Mouse (Mus musculus): Measurements from ENCODE around the gene Atp5d. TPM values are rescaled to one million over a fixed set of nuclear protein-coding genes. Genes with fewer than 3 reads are reported as not detected.
"Not testable (repeated sequence)": the region's sequence is repeated elsewhere in the genome, so short reads cannot be mapped to it uniquely, and the experiment has no call there.

Atp5d gene
- polyA plus RNA-seq, 1 experiment: 709 TPM

DNA sequence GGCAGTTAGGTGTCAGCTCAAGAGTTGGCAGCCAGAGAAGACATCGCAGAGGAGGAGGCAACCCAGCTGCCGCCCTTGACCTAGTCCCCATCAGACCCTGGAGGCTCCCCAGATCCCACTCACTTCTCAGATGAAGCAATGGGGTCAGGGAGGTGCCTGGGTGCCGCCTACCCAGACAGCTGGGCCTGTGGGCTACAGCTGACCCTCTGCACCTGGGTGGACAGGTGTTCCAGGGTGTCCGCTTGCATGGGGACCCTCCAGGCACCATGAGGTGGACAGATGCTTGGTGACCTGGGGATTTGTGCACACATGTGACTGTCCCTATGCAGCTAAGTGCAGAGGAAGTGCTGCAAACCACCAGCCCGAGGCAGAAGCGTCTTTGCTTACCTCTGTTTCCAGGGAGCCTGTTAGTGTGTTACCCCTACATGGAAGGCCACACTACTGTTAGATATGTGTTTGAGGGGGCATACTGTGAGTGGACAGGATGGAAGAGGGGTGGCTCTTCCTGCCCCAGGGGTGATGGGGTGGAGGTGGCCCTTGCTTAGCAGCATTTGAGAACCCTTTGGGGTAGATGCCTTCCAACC, 24.4 kb downstream of the Atp5d start:
- WGBS: 72% methylated on average over 6 of the region's 6 CpGs
- no peak overlapping the region for H3K4me3 ChIP-seq (replicated peaks; ENCODE audit: extremely low read depth, low read depth, low read length)
- no peak for DNase-seq
- no peak for TF ChIP-seq CTCF (IDR thresholded peaks at IDR 0.05; ENCODE audit: insufficient read depth, low read length)
- TF ChIP-seq POLR2A (IDR thresholded peaks at IDR 0.05; ENCODE audit: borderline replicate concordance, extremely low read depth, low read depth, low read length): no peak
- H3K4me1 ChIP-seq (ENCODE audit: control insufficient read depth, insufficient read depth, low read length): peaks cover 34% of the 10 kb centered on the region

DNA sequence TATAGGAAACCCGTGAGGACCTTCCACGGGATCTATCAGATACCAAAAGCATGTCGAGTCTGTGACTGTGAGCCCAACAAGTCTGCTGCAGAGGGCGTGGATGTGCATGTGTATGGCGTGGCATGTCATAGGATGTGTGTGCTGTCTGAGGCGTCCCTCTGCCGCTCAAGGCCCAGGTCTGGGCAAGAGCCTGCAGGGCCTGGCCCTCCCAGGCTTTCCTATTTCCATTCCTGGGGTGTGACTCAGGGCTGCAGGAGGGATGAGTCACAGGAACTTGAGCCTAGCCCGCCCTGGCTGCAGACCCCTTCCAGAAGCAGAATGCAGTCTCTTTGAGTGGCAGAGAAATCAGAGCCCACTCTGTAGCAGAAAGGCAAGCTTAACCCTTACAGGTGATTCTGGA, 25.3 kb downstream of the Atp5d start:
- Histone ChIP-seq H3K4me1 (ENCODE audit: control insufficient read depth, insufficient read depth, low read length) (peaks cover 36% of the 10 kb centered on the region), H3K4me3 (replicated peaks; ENCODE audit: extremely low read depth, low read depth, low read length) (no peak overlapping the region)
- 42% methylated on average over 8 of the region's 8 CpGs for WGBS
- TF ChIP-seq CTCF (IDR thresholded peaks at IDR 0.05; ENCODE audit: insufficient read depth, low read length) (no peak), POLR2A (IDR thresholded peaks at IDR 0.05; ENCODE audit: borderline replicate concordance, extremely low read depth, low read depth, low read length) (no peak)
- no peak for DNase-seq

DNA sequence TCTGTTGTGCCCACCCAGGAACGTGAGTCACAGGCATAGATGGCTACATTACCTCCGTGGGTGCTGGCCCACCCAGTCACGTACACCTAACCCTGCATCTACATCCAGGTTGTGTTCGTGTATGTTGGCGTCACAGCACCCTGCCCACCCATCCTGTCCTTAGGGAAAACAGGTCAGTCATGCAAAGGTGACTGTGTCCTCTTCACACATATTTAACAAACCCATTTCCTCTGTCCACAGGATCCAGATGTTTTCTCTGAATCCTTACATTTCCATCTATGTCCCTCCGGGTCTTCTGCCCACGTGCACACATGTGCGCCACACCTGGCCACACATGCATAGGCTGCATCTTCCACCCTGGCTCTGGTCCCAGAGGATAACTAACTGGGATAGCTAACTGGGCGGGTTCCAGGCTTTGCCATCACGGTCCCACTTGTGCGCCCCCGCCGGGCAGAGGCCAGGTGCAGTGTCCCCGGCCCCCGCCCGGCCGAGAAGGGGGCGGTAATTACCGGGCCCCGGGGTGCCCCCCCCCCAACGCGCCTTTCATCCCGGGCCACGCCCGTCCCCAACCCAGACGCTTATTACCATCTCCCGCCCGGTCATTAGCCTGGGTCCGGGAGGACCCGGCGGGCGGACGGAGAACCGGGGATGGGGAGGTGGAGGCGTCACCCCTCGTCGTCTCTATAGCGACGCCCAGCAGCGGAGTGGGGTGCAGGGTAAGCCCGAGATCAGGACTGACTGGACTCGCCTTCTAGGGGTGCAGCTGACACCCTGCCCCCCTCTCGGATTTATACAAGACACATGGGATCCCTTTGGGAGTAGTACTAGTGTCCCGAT, 25.9 kb downstream of the Atp5d start:
- WGBS: 9% methylated on average over 44 of the region's 44 CpGs
- Histone ChIP-seq H3K4me1 (ENCODE audit: control insufficient read depth, insufficient read depth, low read length) (peaks cover 29% of the 10 kb centered on the region), H3K4me3 (replicated peaks; ENCODE audit: extremely low read depth, low read depth, low read length) (peak overlapping the region; percentile 48)
- peak; percentile 33 for DNase-seq
- TF ChIP-seq CTCF (IDR thresholded peaks at IDR 0.05; ENCODE audit: insufficient read depth, low read length): no peak
- TF ChIP-seq POLR2A (IDR thresholded peaks at IDR 0.05; ENCODE audit: borderline replicate concordance, extremely low read depth, low read depth, low read length): no peak

DNA sequence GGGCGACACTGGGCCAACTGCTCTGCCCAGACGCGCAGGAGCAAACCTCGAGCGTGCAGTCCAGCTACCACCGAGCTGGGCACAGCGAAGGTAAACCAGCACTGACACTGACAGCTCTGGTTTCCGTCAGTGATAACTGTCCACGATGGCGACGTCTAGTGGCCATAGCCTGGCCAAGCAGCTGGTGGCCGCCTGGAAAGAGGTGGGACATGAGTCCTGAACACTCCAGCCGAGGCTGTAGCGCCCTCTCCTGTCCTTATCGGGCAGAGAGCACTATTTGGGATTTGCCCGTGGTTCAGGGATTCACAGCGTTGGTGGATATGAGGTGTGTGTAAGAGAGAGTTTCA, 26.5 kb downstream of the Atp5d start:
- peak; percentile 95 for DNase-seq
- TF ChIP-seq CTCF (IDR thresholded peaks at IDR 0.05; ENCODE audit: insufficient read depth, low read length): peak; percentile 99
- peak; percentile 98 for TF ChIP-seq POLR2A (IDR thresholded peaks at IDR 0.05; ENCODE audit: borderline replicate concordance, extremely low read depth, low read depth, low read length)
- Histone ChIP-seq H3K4me1 (ENCODE audit: control insufficient read depth, insufficient read depth, low read length) (peaks cover 28% of the 10 kb centered on the region), H3K4me3 (replicated peaks; ENCODE audit: extremely low read depth, low read depth, low read length) (peak overlapping the region; percentile 48)
- WGBS: under 1% methylated on average over 17 of the region's 17 CpGs

DNA sequence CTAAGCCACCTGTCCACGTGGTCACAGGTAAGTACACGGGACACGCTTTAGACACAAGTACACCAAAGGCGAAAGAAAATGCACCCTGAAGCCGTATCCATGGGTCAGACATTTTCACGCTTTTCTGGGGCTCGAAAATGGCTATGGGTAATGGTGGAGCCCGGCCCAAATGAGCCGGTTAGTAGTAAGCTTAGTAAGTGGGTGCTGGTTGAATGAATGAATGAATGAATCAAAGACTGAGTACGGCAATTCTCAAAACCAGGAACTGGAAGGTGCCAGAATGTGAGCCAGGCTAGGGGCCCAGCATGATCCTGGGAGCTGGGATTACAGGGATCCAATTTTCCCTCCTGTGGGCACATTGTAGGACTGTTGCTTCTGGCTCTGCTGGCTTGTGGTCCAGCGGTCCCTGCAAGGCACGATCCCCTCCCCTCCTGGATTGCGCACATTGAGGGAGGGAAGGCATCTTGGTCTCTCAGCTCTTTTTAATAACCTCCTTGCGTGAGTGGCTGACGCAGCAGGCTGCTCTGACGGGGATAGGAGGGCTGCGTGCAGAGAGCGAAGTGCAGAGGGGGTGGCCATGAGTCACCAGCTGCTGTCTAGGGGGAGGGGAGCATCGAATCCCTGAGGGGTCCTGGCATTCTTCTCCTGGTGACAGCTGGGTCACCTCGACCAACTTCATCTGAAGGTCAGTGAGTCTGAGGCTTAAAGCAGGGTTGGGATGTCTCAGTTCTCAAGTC, 27.1 kb downstream of the Atp5d start, which contains the start of gene Cirbp:
Cirbp (plus strand) TSS at position 594 of the 737 bp plus-strand sequence.
- 28% methylated on average over 20 of the region's 20 CpGs for WGBS
- DNase-seq: no peak
- Histone ChIP-seq H3K4me1 (ENCODE audit: control insufficient read depth, insufficient read depth, low read length) (peaks cover 22% of the 10 kb centered on the region), H3K4me3 (replicated peaks; ENCODE audit: extremely low read depth, low read depth, low read length) (peak within 1 kb of the TSS; percentile 48)
- TF ChIP-seq CTCF (IDR thresholded peaks at IDR 0.05; ENCODE audit: insufficient read depth, low read length) (no peak), POLR2A (IDR thresholded peaks at IDR 0.05; ENCODE audit: borderline replicate concordance, extremely low read depth, low read depth, low read length) (no peak)

DNA sequence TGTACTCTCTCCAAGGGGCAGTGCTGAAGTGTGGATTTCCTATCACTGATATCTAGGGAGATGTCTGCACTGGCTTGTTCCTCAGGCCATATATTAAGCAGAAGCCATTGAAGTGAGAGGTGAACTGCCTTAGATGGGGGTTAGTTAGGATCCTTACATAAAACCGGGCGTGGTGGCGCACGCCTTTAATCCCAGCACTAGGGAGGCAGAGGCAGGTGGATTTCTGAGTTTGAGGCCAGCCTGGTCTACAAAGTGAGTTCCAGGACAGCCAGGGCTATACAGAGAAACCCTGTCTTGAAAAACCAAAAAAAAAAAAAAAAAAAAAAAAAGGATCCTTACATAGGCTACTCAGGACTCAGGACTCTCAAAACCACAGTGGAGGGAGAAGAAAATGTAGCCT, 27.7 kb downstream of the Atp5d start:
- not testable (repeated sequence) for DNase-seq; H3K4me3 ChIP-seq (replicated peaks; ENCODE audit: extremely low read depth, low read depth, low read length)
- H3K4me1 ChIP-seq (ENCODE audit: control insufficient read depth, insufficient read depth, low read length): peaks cover 19% of the 10 kb centered on the region
- 91% methylated on average over 4 of the region's 4 CpGs for WGBS

DNA sequence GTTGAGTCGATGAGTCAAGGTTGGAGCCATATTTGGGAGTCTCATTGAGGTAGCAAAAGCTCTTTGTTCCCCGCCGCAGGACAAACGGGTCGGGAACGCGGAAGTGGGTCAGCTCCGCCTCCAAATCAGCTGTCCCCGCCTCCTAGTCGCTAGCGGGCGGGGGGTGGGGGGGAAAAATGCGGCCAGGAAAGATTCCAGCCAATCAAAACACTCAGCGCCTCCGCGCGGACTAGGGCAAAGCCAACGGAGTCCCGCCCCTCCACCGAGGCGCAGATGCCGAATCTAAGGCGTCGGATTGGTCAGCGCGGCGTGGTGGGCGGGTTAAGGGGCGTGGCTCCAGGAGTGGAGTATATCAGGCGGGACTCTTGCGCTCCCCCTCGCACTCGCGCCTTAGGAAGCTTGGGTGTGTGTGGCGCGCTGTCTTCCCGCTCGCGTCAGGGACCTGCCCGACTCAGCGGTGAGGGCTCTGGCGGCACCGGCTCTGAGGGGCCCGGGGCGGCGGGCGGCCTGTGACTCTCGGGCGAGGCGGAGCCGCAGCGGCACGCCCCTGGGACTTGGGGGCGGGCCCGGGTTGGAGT, 29.1 kb downstream of the Atp5d start:
- WGBS: under 1% methylated on average over 55 of the region's 55 CpGs
- peaks cover 18% of the 10 kb centered on the region for H3K4me1 ChIP-seq (ENCODE audit: control insufficient read depth, insufficient read depth, low read length)

DNA sequence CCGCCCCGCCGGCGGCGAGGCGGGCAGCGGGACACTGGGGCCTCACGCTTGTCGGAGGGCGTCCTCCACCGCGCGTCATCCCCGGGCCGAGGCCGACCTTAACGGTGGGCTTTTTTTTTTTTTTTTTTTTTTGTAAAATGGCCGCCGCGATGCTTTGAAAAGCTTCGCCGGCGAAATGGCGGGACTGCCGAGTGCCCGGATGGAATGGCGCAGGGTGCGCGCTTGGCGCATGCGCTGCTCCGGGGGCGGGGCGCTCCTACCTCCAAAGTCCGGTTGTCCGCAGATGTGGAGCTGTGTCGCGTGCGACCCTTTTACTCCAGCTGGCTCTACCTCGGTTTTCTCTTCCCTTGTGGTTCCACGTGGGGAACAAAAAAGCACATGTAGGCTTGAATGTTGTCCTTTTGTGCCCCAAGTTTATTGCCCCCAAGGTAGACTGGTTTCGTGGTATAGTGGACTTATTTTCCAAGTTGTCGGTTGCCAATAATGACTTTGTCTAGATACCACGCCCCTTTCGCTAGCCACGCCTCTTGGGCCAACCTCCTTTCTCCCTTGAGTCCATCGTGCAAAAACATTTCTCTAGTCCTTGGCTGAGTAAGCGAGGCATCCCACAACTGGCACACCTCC, 29.7 kb downstream of the Atp5d start:
- WGBS: under 1% methylated on average over 48 of the region's 48 CpGs

More for the DNA sequence above, 29.1 kb downstream of the Atp5d start:
- peak overlapping the region; percentile 93 for H3K4me3 ChIP-seq (replicated peaks; ENCODE audit: extremely low read depth, low read depth, low read length)
- TF ChIP-seq CTCF (IDR thresholded peaks at IDR 0.05; ENCODE audit: insufficient read depth, low read length) (no peak), POLR2A (IDR thresholded peaks at IDR 0.05; ENCODE audit: borderline replicate concordance, extremely low read depth, low read depth, low read length) (peak; percentile 100)
- DNase-seq: peak; percentile 99

DNA sequence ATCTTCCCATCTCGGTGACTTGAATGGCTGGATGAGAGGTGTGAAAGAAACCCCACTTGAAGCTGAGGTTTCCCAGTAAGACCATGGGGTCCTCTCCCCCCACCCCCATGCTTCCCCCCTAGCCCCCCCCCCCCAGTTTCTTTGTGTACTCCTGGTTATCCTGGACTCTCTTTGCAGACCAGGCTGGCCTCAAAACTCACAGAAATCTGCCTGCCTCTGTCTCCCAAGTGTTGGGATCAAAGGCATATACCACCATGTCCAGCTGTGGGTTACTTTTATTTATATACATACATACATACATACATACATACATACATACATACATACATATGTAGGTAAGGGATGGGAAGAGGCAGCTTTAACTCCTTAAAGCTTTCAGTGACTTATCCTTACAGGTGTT, 30.6 kb downstream of the Atp5d start:
- no peak for TF ChIP-seq CTCF (IDR thresholded peaks at IDR 0.05; ENCODE audit: insufficient read depth, low read length)
- TF ChIP-seq POLR2A (IDR thresholded peaks at IDR 0.05; ENCODE audit: borderline replicate concordance, extremely low read depth, low read depth, low read length): no peak
- no peak for DNase-seq
- Histone ChIP-seq H3K4me1 (ENCODE audit: control insufficient read depth, insufficient read depth, low read length) (peaks cover 13% of the 10 kb centered on the region), H3K4me3 (replicated peaks; ENCODE audit: extremely low read depth, low read depth, low read length) (no peak overlapping the region)
- WGBS: 31% methylated on average over 1 of the region's 1 CpGs

More for the DNA sequence above, 29.7 kb downstream of the Atp5d start:
- Histone ChIP-seq H3K4me1 (ENCODE audit: control insufficient read depth, insufficient read depth, low read length) (peaks cover 15% of the 10 kb centered on the region), H3K4me3 (replicated peaks; ENCODE audit: extremely low read depth, low read depth, low read length) (peak overlapping the region; percentile 93)
- TF ChIP-seq CTCF (IDR thresholded peaks at IDR 0.05; ENCODE audit: insufficient read depth, low read length) (no peak), POLR2A (IDR thresholded peaks at IDR 0.05; ENCODE audit: borderline replicate concordance, extremely low read depth, low read depth, low read length) (no peak; the same call in 1 of the 2 replicates)
- DNase-seq: peak; percentile 94

All from lung, adult 2 months (tissue).